Mouse (Mus musculus) liver, adult (tissue): ENCODE measurements around the gene Sart1.
A peak's percentile ranks its signal among the peaks of the same experiment; 100 is the strongest.

Experiments
- GATA4 ChIP-seq: IDR thresholded peaks from 2 replicates; pipeline ENCODE4 v1.6.1; 2014; ENCODE audit warnings: mild to moderate bottlenecking, low read length; ENCODE audit not compliant: insufficient replicate concordance

The Sart1 gene

GRCm38 (mm10) chr19:5389647-5390046, 1.1 kb upstream of the Sart1 start:
- no peak for TF ChIP-seq GATA4

- no peak for TF ChIP-seq GATA4
These were observed 477 bp downstream of the Sart1 start for GRCm38 (mm10) chr19:5388011-5388441.

DNA sequence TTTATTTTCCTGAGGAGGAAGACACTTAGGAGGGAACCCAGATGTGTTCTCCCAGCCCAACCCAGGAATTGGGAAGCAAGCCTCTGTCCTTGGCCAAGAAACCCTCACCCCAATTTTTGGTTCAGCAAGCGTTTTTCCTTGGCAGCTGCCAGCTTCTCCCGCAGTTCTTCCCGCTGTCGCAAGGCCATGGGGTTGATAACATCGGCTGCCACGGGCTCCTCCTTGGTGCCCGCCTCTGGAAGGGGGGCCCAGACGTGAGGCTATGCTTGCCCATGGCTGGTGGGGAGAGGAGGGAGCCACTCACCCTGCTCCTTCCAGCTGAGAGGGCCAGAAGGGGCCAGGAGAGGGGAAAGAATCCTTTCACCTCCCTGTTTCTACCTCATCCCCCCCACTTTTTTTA, 3.8 kb downstream of the Sart1 start:
- no peak for TF ChIP-seq GATA4

GRCm38 (mm10) chr19:5383326-5383725, 5.2 kb downstream of the Sart1 start:
- TF ChIP-seq GATA4: no peak

DNA sequence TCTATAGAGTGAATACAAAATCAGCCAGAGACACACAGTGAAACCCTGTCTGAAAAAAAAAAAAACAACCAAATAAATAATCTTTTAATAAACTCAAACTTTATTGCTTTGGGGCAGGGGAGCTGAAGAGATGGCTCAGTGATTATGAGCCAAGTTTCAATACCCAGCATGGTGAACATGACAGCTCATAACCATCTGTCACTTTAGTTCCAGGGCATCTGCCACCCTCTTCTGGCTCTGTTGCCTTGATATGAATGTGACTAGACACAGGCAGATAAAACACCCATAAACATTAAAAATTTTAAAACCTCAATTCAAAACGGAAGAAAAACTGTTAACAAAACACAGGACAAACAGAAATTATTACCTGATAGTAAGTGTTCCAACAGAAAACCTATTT, 11.1 kb downstream of the Sart1 start:
- TF ChIP-seq GATA4: no peak

DNA sequence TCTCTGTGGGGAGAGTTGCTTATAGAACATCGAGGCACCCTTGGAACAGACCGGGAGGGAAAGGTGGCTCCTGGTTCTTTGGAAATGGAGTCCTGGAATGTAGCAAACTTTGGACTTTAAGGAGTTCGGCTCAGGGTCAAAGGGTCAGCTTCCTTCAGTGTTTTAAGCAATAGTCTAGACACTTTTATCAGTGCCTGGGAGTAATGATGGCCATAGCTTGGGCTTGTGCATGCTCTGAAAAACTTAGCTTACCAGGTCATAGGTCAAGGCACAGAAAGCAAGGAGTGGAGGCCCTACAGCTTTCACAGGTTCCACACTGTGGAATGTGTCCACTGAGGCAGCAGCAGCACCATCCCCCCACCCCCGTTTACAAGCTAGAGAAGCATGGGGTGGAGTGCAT, 13.8 kb downstream of the Sart1 start:
- TF ChIP-seq GATA4: no peak

- TF ChIP-seq GATA4: no peak
These were observed 14.3 kb downstream of the Sart1 start for GRCm38 (mm10) chr19:5374177-5374576.

DNA sequence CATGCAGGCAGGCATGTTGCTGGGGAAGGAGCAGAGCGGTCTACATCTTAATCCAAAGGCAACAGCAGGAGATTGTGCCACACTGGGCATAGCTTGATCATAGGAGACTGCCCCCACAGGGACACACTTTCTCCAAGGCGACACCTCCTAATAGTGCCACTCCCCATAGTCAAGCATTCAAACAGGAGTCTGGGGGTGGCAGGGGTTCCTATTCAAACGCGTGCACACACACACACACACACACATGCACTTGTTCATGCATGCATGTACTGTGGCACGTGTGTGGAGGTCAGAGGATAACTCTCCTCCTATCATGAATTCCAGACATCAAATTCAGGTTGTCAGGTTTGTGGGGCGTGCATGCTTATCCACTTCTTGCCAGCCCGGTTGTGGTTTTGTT, 15.8 kb downstream of the Sart1 start:
- TF ChIP-seq GATA4: no peak

- no peak for TF ChIP-seq GATA4
These were observed 17.6 kb downstream of the Sart1 start for GRCm38 (mm10) chr19:5370932-5371331.

DNA sequence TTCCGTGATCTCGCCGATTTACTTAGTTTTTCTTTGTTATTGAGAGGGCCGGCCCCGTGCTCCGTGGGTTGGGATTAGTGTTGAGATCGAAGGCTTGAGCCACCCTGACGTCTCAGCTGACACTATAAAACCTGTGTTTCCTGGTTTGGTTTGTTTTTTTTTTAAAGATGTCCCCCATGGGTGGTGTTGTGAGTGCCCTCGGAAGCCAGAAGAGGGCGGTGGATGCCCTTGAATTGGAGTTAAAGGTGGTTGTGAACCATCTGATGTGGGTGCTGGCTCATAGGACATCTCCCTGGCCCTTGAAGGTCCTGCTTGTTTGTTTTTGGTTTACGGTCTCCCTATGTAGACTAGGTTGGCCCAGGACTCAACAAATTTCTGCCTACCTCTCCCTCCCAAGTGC, 21.0 kb downstream of the Sart1 start:
- TF ChIP-seq GATA4: no peak

DNA sequence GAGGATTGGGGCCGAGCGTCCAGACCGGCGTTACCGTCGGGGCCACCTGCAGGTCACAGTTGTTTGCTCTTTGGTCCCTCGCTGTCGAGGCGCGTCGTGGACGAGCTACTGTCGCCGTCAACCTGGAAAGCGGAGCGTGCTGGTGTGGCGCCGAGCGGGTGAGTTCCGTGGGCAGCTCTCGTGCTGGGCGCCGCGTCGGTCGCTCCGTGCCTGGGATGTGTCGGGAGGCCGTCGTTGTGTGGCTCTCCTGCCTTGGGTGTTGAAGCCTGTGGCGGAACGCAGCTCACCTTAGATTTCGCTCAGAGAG, 21.5 kb downstream of the Sart1 start, which contains the start of gene Banf1:
Gene Banf1, minus strand, starts transcription at position 116 of the 307 bp plus-strand sequence.
- TF ChIP-seq GATA4: no peak

GRCm38 (mm10) chr19:5366175-5367052, 22.1 kb downstream of the Sart1 start, which contains the start of gene Eif1ad:
TSS of gene Eif1ad (plus strand) at chr19:5366741.
- TF ChIP-seq GATA4: peak; percentile 19; the same call in 1 of the 2 replicates

GRCm38 (mm10) chr19:5365751-5366150, 22.8 kb downstream of the Sart1 start:
- no peak for TF ChIP-seq GATA4

GRCm38 (mm10) chr19:5364124-5364523, 24.4 kb downstream of the Sart1 start:
- TF ChIP-seq GATA4: no peak

- no peak for TF ChIP-seq GATA4
These were observed 26.3 kb downstream of the Sart1 start for GRCm38 (mm10) chr19:5362186-5362585.

GRCm38 (mm10) chr19:5356080-5356479, 32.4 kb downstream of the Sart1 start:
- TF ChIP-seq GATA4: no peak

DNA sequence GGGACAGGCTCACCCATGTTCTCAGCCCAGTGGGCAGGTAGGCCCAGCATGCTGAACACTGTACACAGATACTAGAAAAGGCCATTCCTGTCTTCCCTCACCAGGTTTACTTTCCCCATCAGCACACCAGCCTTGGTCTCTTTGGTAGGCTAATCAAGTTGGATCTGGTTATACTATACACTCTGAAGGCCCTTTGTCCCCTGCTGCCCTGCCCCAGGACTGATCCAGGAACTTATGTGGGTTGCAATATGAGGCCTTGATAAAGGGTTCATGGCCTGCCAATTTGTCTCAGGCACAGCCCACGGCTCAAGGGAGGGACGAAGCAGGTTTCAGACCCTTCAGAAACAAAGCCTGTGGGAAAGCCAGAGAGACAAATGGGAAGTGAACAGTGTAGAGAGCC, 34.9 kb downstream of the Sart1 start:
- no peak for TF ChIP-seq GATA4
